Mouse (Mus musculus): Measurements from ENCODE around the gene Defa36.
"Not testable (repeated sequence)": the region's sequence is repeated elsewhere in the genome, so short reads cannot be mapped to it uniquely, and the experiment has no call there.

Defa36 gene

DNA sequence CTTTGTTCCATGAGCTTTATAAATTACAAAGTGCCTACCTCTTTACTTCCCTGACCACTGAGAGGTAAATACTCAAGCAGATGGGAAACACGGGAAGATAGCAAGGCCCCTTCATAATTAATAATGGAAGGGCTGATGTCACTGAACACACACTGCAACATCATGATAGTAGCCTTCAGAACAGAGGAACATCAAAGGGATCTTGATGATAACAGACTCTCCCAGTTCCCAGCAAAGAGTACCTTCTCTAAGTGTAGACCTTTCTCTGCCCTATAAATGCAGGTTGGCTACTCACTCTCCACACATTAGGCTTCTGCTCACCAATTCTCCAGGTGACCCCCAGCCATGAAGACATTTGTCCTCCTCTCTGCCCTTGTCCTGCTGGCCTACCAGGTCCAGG is at the start of gene Defa36:
Defa36 (plus strand) TSS at position 301 of the 400 bp plus-strand sequence.
- DNase-seq (ENCODE audit: extremely low read depth, insufficient read length, low spot score) = not testable (repeated sequence)

DNA sequence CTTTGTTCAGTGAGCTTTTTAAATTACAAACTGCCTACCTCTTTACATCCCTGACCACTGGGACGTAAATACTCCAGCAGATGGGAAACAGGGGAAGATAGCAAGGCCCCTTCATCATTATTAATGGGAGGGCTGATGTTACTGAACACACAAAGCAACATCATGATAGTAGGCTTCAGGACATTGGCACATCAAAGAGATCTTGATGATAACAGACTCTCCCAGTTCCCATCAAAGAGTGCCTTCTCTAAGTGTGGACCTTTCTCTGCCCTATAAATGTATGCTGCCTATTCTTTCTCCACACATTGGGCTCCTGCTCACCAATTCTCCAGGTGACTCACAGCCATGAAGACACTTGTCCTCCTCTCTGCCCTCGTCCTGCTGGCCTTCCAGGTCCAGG is 49.0 kb upstream of the Defa36 start, which contains the start of gene Defa2:
Defa2 (plus strand) TSS at position 301 of the 400 bp plus-strand sequence.
- not testable (repeated sequence) for DNase-seq (ENCODE audit: extremely low read depth, insufficient read length, low spot score)

DNA sequence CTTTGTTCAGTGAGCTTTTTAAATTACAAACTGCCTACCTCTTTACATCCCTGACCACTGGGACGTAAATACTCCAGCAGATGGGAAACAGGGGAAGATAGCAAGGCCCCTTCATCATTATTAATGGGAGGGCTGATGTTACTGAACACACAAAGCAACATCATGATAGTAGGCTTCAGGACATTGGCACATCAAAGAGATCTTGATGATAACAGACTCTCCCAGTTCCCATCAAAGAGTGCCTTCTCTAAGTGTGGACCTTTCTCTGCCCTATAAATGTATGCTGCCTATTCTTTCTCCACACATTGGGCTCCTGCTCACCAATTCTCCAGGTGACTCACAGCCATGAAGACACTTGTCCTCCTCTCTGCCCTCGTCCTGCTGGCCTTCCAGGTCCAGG is 35.7 kb upstream of the Defa36 start, which contains the start of gene Defa33:
Defa33 (plus strand) TSS at position 301 of the 400 bp plus-strand sequence.
- not testable (repeated sequence) for DNase-seq (ENCODE audit: extremely low read depth, insufficient read length, low spot score)

DNA sequence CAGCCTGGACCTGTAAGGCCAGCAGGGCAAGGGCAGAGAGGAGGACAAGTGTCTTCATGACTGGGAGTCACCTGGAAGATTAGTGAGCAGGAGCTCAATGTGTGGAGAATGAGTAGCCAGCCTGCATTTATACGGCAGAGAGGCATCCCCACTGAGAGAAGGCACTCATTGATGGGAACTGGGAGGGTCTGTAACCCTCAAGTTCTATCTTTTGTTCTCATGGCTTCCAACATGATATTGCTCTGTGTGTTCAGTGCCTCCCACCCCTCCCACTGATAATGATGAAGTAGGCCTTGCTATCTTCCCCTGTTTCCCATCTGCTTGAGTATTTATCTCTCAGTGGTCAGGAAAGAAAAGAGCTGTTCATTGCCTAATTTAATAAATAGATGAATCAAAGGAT is 29.2 kb downstream of the Defa36 start, which contains the start of gene Gm7849:
Gm7849 (minus strand) TSS at position 101 of the 400 bp plus-strand sequence.
- not testable (repeated sequence) for DNase-seq (ENCODE audit: extremely low read depth, insufficient read length, low spot score)
